Mouse (Mus musculus) CH12.LX (cell line): ENCODE results near the gene Zfp592.

Experiments used
- CTCF ChIP-seq, 2 experiments: IDR thresholded peaks in 1 of 2; conservative IDR thresholded peaks in 1 of 2; 2 replicates each; pipeline ENCODE4 v1.5.1; 2011 to 2012; ENCODE audit warnings: low read depth in 2 of 2, low read length in 2 of 2, improper control_type of control experiment in 1 of 2, inconsistent platforms in 1 of 2, mild to moderate bottlenecking in 1 of 2, moderate library complexity in 1 of 2
- E2F4 ChIP-seq: IDR thresholded peaks from 2 replicates; pipeline ENCODE4 v1.6.1; 2011; ENCODE audit warnings: low read depth, low read length, improper control_type of control experiment; ENCODE audit not compliant: insufficient replicate concordance
- HCFC1 ChIP-seq: IDR thresholded peaks from 2 replicates; pipeline ENCODE4 v1.6.1; 2012; ENCODE audit warnings: low read depth, mild to moderate bottlenecking, inconsistent platforms, low read length, improper control_type of control experiment
- IRF4 ChIP-seq: IDR thresholded peaks from 2 replicates; pipeline ENCODE4 v1.6.1; 2014; ENCODE audit warnings: low read depth, mild to moderate bottlenecking, inconsistent platforms, low read length, improper control_type of control experiment
- MAX ChIP-seq: IDR thresholded peaks from 2 replicates; pipeline ENCODE4 v1.6.1; 2011; ENCODE audit warnings: low read length, improper control_type of control experiment
- MEF2A ChIP-seq: IDR thresholded peaks from 2 replicates; pipeline ENCODE4 v1.6.1; 2014; ENCODE audit warnings: low read depth, mild to moderate bottlenecking, inconsistent platforms, low read length, improper control_type of control experiment, borderline replicate concordance
- MXI1 ChIP-seq: IDR thresholded peaks from 2 replicates; pipeline ENCODE4 v1.6.1; 2011; ENCODE audit warnings: mild to moderate bottlenecking, low read depth, low read length, improper control_type of control experiment
- POLR2AphosphoS2 ChIP-seq: IDR thresholded peaks from 2 replicates; pipeline ENCODE4 v1.6.1; 2011; ENCODE audit warnings: low read depth, low read length, improper control_type of control experiment
- RAD21 ChIP-seq: IDR thresholded peaks from 2 replicates; pipeline ENCODE4 v1.6.1; 2011; ENCODE audit warnings: low read depth, mild to moderate bottlenecking, low read length, improper control_type of control experiment, moderate library complexity
- SIN3A ChIP-seq: IDR thresholded peaks from 2 replicates; pipeline ENCODE4 v1.6.1; 2012; ENCODE audit warnings: low read length, improper control_type of control experiment, inconsistent platforms
- TBP ChIP-seq: conservative IDR thresholded peaks from 2 replicates; pipeline ENCODE4 v1.6.1; 2011; ENCODE audit warnings: low read depth, low read length, improper control_type of control experiment
- TCF12 ChIP-seq: IDR thresholded peaks from 2 replicates; pipeline ENCODE4 v1.6.1; 2014; ENCODE audit warnings: low read depth, mild to moderate bottlenecking, inconsistent platforms, low read length, improper control_type of control experiment
- UBTF ChIP-seq: IDR thresholded peaks from 2 replicates; pipeline ENCODE4 v1.6.1; 2012; ENCODE audit warnings: low read depth, mild to moderate bottlenecking, inconsistent platforms, low read length, improper control_type of control experiment, moderate library complexity
- ZC3H11A ChIP-seq: IDR thresholded peaks from 2 replicates; pipeline ENCODE4 v1.6.1; 2012; ENCODE audit warnings: low read depth, mild to moderate bottlenecking, inconsistent platforms, low read length, improper control_type of control experiment

DNA sequence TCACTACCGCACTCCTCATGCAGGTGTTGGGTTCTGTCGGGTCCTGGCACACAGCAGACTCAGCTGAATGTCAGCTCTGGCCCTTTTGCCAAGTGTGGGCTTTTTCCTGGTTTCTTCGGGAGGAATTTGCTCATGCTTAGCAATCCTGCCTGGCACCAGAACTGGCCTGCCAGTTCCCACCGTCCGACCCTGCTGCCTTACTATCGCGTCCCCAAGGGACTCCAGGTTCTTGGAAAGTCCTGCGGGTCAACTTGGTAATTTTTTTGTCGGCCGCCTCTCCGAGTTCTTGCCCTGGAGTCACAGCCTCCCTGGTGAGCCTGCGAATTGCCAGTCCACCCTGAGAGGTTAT lies 876 bp upstream of the Zfp592 start:
- TF ChIP-seq CTCF (conservative IDR thresholded peaks at IDR 0.05 in 1 of 2, IDR thresholded peaks at IDR 0.05 in 1 of 2; ENCODE audit: low read depth in 2 of 2, low read length in 2 of 2) (no peak), IRF4 (no peak), TBP (no peak), HCFC1 (no peak), TCF12 (no peak), POLR2AphosphoS2 (no peak), MEF2A (no peak), MXI1 (no peak), RAD21 (no peak), ZC3H11A (no peak), UBTF (no peak), E2F4 (no peak), MAX (no peak), SIN3A (no peak)
